Mouse (Mus musculus): ENCODE data around the gene Lsm14a. TPM values are rescaled to one million over a fixed set of nuclear protein-coding genes. Genes with fewer than 3 reads are reported as not detected.

Lsm14a gene
- polyA plus RNA-seq, 1 experiment from 2014 or later: 53.8 TPM

- no peak overlapping the region for H3K4me2 ChIP-seq (replicated peaks; ENCODE audit: low read depth, low read length)
- peaks cover under 1% of the 10 kb centered on the region; the same call in 1 of the 2 replicates for H3K36me3 ChIP-seq (ENCODE audit: control insufficient read depth, insufficient read depth, low read length)
- 86% methylated on average over 3 of the region's 3 CpGs for WGBS
- no peak overlapping the region for H3K9ac ChIP-seq (replicated peaks; ENCODE audit: low read depth, low read length)
- no peaks in the 10 kb centered on the region for H3K27me3 ChIP-seq (ENCODE audit: control insufficient read depth, insufficient read depth, low read length)
- no peak for ATAC-seq (ENCODE audit: insufficient number of reproducible peaks, insufficient read depth, low FRiP score, low read depth)
- H3K9me3 ChIP-seq (ENCODE audit: control insufficient read depth, low read depth, low read length): no peaks in the 10 kb centered on the region
- no peak overlapping the region for H3K4me3 ChIP-seq (ENCODE audit: low read depth, low read length)
- no peaks in the 10 kb centered on the region for H3K4me1 ChIP-seq (ENCODE audit: control insufficient read depth, insufficient read depth, low read length)
- H3K27ac ChIP-seq (ENCODE audit: low read length): no peak overlapping the region; the same call in 1 of the 2 replicates
Observed at GRCm38 (mm10) chr7:34301952-34302351, 91.2 kb downstream of the Lsm14a start.

GRCm38 (mm10) chr7:34298818-34299217 lies 94.3 kb downstream of the Lsm14a start:
- Histone ChIP-seq H3K9ac (replicated peaks; ENCODE audit: low read depth, low read length) (no peak overlapping the region), H3K4me2 (replicated peaks; ENCODE audit: low read depth, low read length) (no peak overlapping the region), H3K36me3 (ENCODE audit: control insufficient read depth, insufficient read depth, low read length) (peaks cover 2% of the 10 kb centered on the region; the same call in 1 of the 2 replicates), H3K9me3 (ENCODE audit: control insufficient read depth, low read depth, low read length) (no peaks in the 10 kb centered on the region), H3K27me3 (ENCODE audit: control insufficient read depth, insufficient read depth, low read length) (no peaks in the 10 kb centered on the region), H3K4me3 (ENCODE audit: low read depth, low read length) (no peak overlapping the region), H3K4me1 (ENCODE audit: control insufficient read depth, insufficient read depth, low read length) (no peaks in the 10 kb centered on the region), H3K27ac (ENCODE audit: low read length) (no peak overlapping the region)
- 86% methylated on average over 2 of the region's 2 CpGs for WGBS
- no peak for ATAC-seq (ENCODE audit: insufficient number of reproducible peaks, insufficient read depth, low FRiP score, low read depth)

- H3K4me1 ChIP-seq (ENCODE audit: control insufficient read depth, insufficient read depth, low read length): no peaks in the 10 kb centered on the region
- no peak overlapping the region for H3K27ac ChIP-seq (ENCODE audit: low read length)
- H3K4me2 ChIP-seq (replicated peaks; ENCODE audit: low read depth, low read length): no peak overlapping the region
- H3K36me3 ChIP-seq (ENCODE audit: control insufficient read depth, insufficient read depth, low read length): peaks cover 2% of the 10 kb centered on the region; the same call in 1 of the 2 replicates
- no peak for ATAC-seq (ENCODE audit: insufficient number of reproducible peaks, insufficient read depth, low FRiP score, low read depth)
- 87% methylated on average over 3 of the region's 3 CpGs for WGBS
- H3K27me3 ChIP-seq (ENCODE audit: control insufficient read depth, insufficient read depth, low read length): no peaks in the 10 kb centered on the region
- H3K4me3 ChIP-seq (ENCODE audit: low read depth, low read length): no peak overlapping the region
- no peaks in the 10 kb centered on the region for H3K9me3 ChIP-seq (ENCODE audit: control insufficient read depth, low read depth, low read length)
- H3K9ac ChIP-seq (replicated peaks; ENCODE audit: low read depth, low read length): no peak overlapping the region
Observed at GRCm38 (mm10) chr7:34296124-34296523, 97.0 kb downstream of the Lsm14a start.

Other genes with a start within 250 kb of the Lsm14a start
- 193 and 196 TPM in 2 replicates for gene Uba2, start 223.7 kb downstream of the Lsm14a start, polyA plus RNA-seq (2014; fragmentation: Nextera tagmentation; extraction: Ambion mirVana)
- 57.1 and 64.1 TPM in 2 replicates for gene Pdcd2l, start 196.7 kb downstream of the Lsm14a start, polyA plus RNA-seq (2014; fragmentation: Nextera tagmentation; extraction: Ambion mirVana)
- 354 and 363 TPM in 2 replicates for gene Gpi1, start 163.0 kb downstream of the Lsm14a start, polyA plus RNA-seq (2014; fragmentation: Nextera tagmentation; extraction: Ambion mirVana)
- gene Gm6096, start 142.3 kb downstream of the Lsm14a start, polyA plus RNA-seq (2014; fragmentation: Nextera tagmentation; extraction: Ambion mirVana): 0.70 and 0.80 TPM in 2 replicates
- 41.0 and 47.8 TPM in 2 replicates for gene 4931406P16Rik, start 79.8 kb downstream of the Lsm14a start, polyA plus RNA-seq (2014; fragmentation: Nextera tagmentation; extraction: Ambion mirVana)